Mouse (Mus musculus): ENCODE results near the gene Faim2.

Faim2 gene

GRCm38 (mm10) chr15:99527629-99528353, at the start of gene Faim2:
Faim2 (minus strand) TSS chr15:99528165.
- DNase-seq (ENCODE audit: low spot score in 2 of 2): peak; percentile 60 to 61

GRCm38 (mm10) chr15:99569123-99569522, 41.2 kb upstream of the Faim2 start:
- no peak for DNase-seq (ENCODE audit: low spot score in 2 of 2)

GRCm38 (mm10) chr15:99568682-99569081, 40.7 kb upstream of the Faim2 start:
- no peak for DNase-seq (ENCODE audit: low spot score in 2 of 2)

GRCm38 (mm10) chr15:99567371-99567770, 39.4 kb upstream of the Faim2 start:
- DNase-seq (ENCODE audit: low spot score in 2 of 2): no peak

GRCm38 (mm10) chr15:99560246-99560645, 32.3 kb upstream of the Faim2 start:
- DNase-seq (ENCODE audit: low spot score in 2 of 2): no peak

- DNase-seq (ENCODE audit: low spot score in 2 of 2): no peak
Observed at GRCm38 (mm10) chr15:99558947-99559346, 31.0 kb upstream of the Faim2 start.

- no peak for DNase-seq (ENCODE audit: low spot score in 2 of 2)
Observed at GRCm38 (mm10) chr15:99553767-99554166, 25.8 kb upstream of the Faim2 start.

- DNase-seq (ENCODE audit: low spot score in 2 of 2): no peak
Observed at GRCm38 (mm10) chr15:99549901-99550300, 21.9 kb upstream of the Faim2 start.

GRCm38 (mm10) chr15:99547732-99548131, 19.8 kb upstream of the Faim2 start:
- no peak for DNase-seq (ENCODE audit: low spot score in 2 of 2)

- DNase-seq (ENCODE audit: low spot score in 2 of 2): no peak
Observed at GRCm38 (mm10) chr15:99546596-99546995, 18.6 kb upstream of the Faim2 start.

- no peak for DNase-seq (ENCODE audit: low spot score in 2 of 2)
Observed at GRCm38 (mm10) chr15:99544047-99544446, 16.1 kb upstream of the Faim2 start.

- DNase-seq (ENCODE audit: low spot score in 2 of 2): no peak
Observed at GRCm38 (mm10) chr15:99539891-99540290, 11.9 kb upstream of the Faim2 start.

- no peak for DNase-seq (ENCODE audit: low spot score in 2 of 2)
Observed at GRCm38 (mm10) chr15:99536889-99537862, 9.2 kb upstream of the Faim2 start.

GRCm38 (mm10) chr15:99532023-99532422, 4.1 kb upstream of the Faim2 start:
- no peak for DNase-seq (ENCODE audit: low spot score in 2 of 2)

GRCm38 (mm10) chr15:99531146-99531545, 3.2 kb upstream of the Faim2 start:
- no peak for DNase-seq (ENCODE audit: low spot score in 2 of 2)

GRCm38 (mm10) chr15:99526681-99527080, 1.3 kb downstream of the Faim2 start:
- DNase-seq (ENCODE audit: low spot score in 2 of 2): no peak

- no peak for DNase-seq (ENCODE audit: low spot score in 2 of 2)
Observed at GRCm38 (mm10) chr15:99520306-99520705, 7.7 kb downstream of the Faim2 start.

GRCm38 (mm10) chr15:99519626-99520025, 8.3 kb downstream of the Faim2 start:
- no peak for DNase-seq (ENCODE audit: low spot score in 2 of 2)

GRCm38 (mm10) chr15:99517715-99518114, 10.2 kb downstream of the Faim2 start:
- DNase-seq (ENCODE audit: low spot score in 2 of 2): no peak

GRCm38 (mm10) chr15:99516715-99517114, 11.2 kb downstream of the Faim2 start:
- DNase-seq (ENCODE audit: low spot score in 2 of 2): no peak

- no peak for DNase-seq (ENCODE audit: low spot score in 2 of 2)
Observed at GRCm38 (mm10) chr15:99511797-99512525, 16.0 kb downstream of the Faim2 start.

GRCm38 (mm10) chr15:99510621-99511020, 17.3 kb downstream of the Faim2 start:
- DNase-seq (ENCODE audit: low spot score in 2 of 2): no peak

Measured in frontal cortex, postnatal 14 days (tissue).